Mouse (Mus musculus) ovary, postnatal 10 days (tissue): ENCODE results near the gene Zfp622.
"Not testable (repeated sequence)": the region's sequence is repeated elsewhere in the genome, so short reads cannot be mapped to it uniquely, and the experiment has no call there.

Experiments
- DNase-seq: peaks from one replicate; pipeline ENCODE4 v3.0.0; 2022; ENCODE audit warnings: low spot score

Zfp622 gene

GRCm38 (mm10) chr15:25972758-25973157 lies 11.4 kb upstream of the Zfp622 start:
- DNase-seq = no peak

GRCm38 (mm10) chr15:25974352-25974751 lies 9.8 kb upstream of the Zfp622 start:
- DNase-seq = no peak

- DNase-seq = no peak
Measured at GRCm38 (mm10) chr15:25975810-25976209, 8.4 kb upstream of the Zfp622 start.

GRCm38 (mm10) chr15:25983614-25984013 lies 552 bp upstream of the Zfp622 start:
- DNase-seq = not testable (repeated sequence)

GRCm38 (mm10) chr15:25984734-25985492 lies 747 bp downstream of the Zfp622 start:
- DNase-seq = no peak

- no peak for DNase-seq
Measured at GRCm38 (mm10) chr15:25992992-25993727, 9.0 kb downstream of the Zfp622 start.

- DNase-seq = no peak
Measured at GRCm38 (mm10) chr15:25995521-25995920, 11.4 kb downstream of the Zfp622 start.

- not testable (repeated sequence) for DNase-seq
Measured at GRCm38 (mm10) chr15:25999545-25999944, 15.4 kb downstream of the Zfp622 start.

- DNase-seq = no peak
Measured at GRCm38 (mm10) chr15:26008621-26009020, 24.5 kb downstream of the Zfp622 start.

- DNase-seq = no peak
Measured at GRCm38 (mm10) chr15:26012891-26013290, 28.7 kb downstream of the Zfp622 start.

- DNase-seq = no peak
Measured at GRCm38 (mm10) chr15:26015979-26016665, 32.0 kb downstream of the Zfp622 start.

GRCm38 (mm10) chr15:26021721-26022120 lies 37.6 kb downstream of the Zfp622 start:
- no peak for DNase-seq

GRCm38 (mm10) chr15:26022636-26023035 lies 38.5 kb downstream of the Zfp622 start:
- no peak for DNase-seq

GRCm38 (mm10) chr15:26031692-26032091 lies 47.5 kb downstream of the Zfp622 start:
- no peak for DNase-seq

- DNase-seq = no peak
Measured at GRCm38 (mm10) chr15:26040567-26040966, 56.4 kb downstream of the Zfp622 start.

- DNase-seq = no peak
Measured at GRCm38 (mm10) chr15:26041196-26041947, 57.2 kb downstream of the Zfp622 start.
